ENCODE assay signal across 15 mouse cellular contexts in the genomic region with DNA sequence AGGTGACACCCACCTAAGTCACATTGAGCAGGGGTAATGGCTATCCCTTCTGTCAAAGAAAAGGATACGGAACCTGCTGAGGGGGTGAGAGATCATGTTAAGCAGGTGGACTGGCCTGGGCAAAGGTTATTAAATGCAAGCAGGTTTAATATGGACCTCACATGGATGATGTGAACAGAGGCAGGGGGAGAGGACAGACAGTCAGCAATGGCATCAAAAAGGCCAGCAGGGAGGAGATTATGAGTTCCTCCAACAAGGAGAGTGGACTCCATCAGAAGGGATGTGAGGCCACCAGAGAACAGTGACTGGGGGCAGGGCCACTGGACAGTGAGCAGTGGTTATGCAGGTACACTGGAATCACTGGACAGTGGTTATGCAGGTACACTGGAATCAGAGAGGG.
"Had no signal": no experiment of that assay in that cellular context is flagged by ENCODE, and none has a peak within 500 bp of the region (broad histone marks: within the 10 kb centered on the region; RNA-seq: fewer than 3 reads in every experiment).

No protein-coding gene starts in this region.

- H3K4me1 ChIP-seq: neural tube, embryonic 15.5 days; stomach, embryonic 15.5 days had no signal

- H3K4me3 ChIP-seq: neural tube, embryonic 15.5 days; stomach, embryonic 15.5 days had no signal

- H3K36me3 ChIP-seq: neural tube, embryonic 15.5 days; stomach, embryonic 15.5 days had no signal

- DNase-seq: retina, postnatal 1 day; right cerebral cortex, adult 18-20 months; right cerebral cortex, postnatal 14 days; right cerebral cortex, postnatal 25 days; right cerebral cortex, postnatal 4 days; spleen, adult 18-20 months; thymus, adult 18-20 months; thymus, adult 2 months; thymus, postnatal 14 days; thymus, postnatal 25 days; thymus, postnatal 36 days; thymus, postnatal 4 days had no signal

- H3K9me3 ChIP-seq: neural tube, embryonic 15.5 days; stomach, embryonic 15.5 days had no signal

- H3K4me2 ChIP-seq: neural tube, embryonic 15.5 days; stomach, embryonic 15.5 days had no signal

- H3K27ac ChIP-seq: neural tube, embryonic 15.5 days; stomach, embryonic 15.5 days; stomach, postnatal 0 days had no signal

- H3K9ac ChIP-seq: neural tube, embryonic 15.5 days; stomach, embryonic 15.5 days had no signal
